Mouse (Mus musculus) C2C12 (cell line): ENCODE data around the gene Asic3.

Experiments
- CTCF ChIP-seq: IDR thresholded peaks from one replicate; pipeline ENCODE4 v1.5.1; 2011; ENCODE audit not compliant: control insufficient read depth, insufficient read depth, insufficient read length
- MAX ChIP-seq: IDR thresholded peaks from one replicate; pipeline ENCODE4 v1.6.1; 2011; ENCODE audit warnings: mild to moderate bottlenecking, control low read depth
- MYOG ChIP-seq: IDR thresholded peaks from one replicate; pipeline ENCODE4 v1.6.1; 2011; ENCODE audit not compliant: control insufficient read depth, insufficient read length; ENCODE audit errors: extremely low read depth
- USF1 ChIP-seq: IDR thresholded peaks from one replicate; pipeline ENCODE4 v1.6.1; 2011; ENCODE audit warnings: low read depth, mild to moderate bottlenecking, control low read depth, moderate library complexity

- TF ChIP-seq CTCF, result no peak
- TF ChIP-seq MYOG, result no peak
- peak; percentile 63 for TF ChIP-seq USF1
- no peak for TF ChIP-seq MAX
Observed at GRCm38 (mm10) chr5:24426556-24427284, 13.5 kb downstream of the Asic3 start.
